Comparison of ENCODE assay signal across 9 mouse cellular contexts in genomic region chr2:127890526-127890925, GRCm38 (mm10). TPM values are rescaled to one million over a fixed set of nuclear protein-coding genes. Genes with fewer than 3 reads are reported as not detected.
DNase-seq lines count a peak whose midpoint lies in the region; TF ChIP-seq lines count a peak whose summit lies in the region.
"Had no signal": no experiment of that assay in that cellular context is flagged by ENCODE, and none has a peak within 500 bp of the region (broad histone marks: within the 10 kb centered on the region; RNA-seq: fewer than 3 reads in every experiment).

No protein-coding gene starts in this region.

- H3K4me1 ChIP-seq in kidney, adult 2 months (ENCODE audit: control insufficient read depth, insufficient read depth, low read length): no peaks in the 10 kb centered on the region
- H3K4me1 ChIP-seq: megakaryocyte, embryonic 14.5 days had no signal

- H3K4me3 ChIP-seq in kidney, adult 2 months (ENCODE audit: insufficient read depth, low read depth, low read length): no peak overlapping the region
- H3K4me3 ChIP-seq: megakaryocyte, embryonic 14.5 days had no signal

- intact Hi-C loops in heart, postnatal 10 days (cut with DNase I): no loop called here

- no peaks in the 10 kb centered on the region for H3K27me3 ChIP-seq in kidney, adult 2 months (replicated peaks; ENCODE audit: control insufficient read depth, insufficient read depth, low read length)

- no peak for TF ChIP-seq POLR2A in kidney, adult 2 months (IDR thresholded peaks at IDR 0.05; ENCODE audit: low read depth, low read length)

- 54% methylated on average over 8 of the region's 8 CpGs for WGBS in kidney, adult 2 months

- no peaks in the 10 kb centered on the region for H3K36me3 ChIP-seq in kidney, adult 2 months (ENCODE audit: control insufficient read depth, insufficient read depth, low read length)

- H3K27ac ChIP-seq in kidney, adult 2 months (ENCODE audit: insufficient read depth, low read depth, low read length): no peak overlapping the region

- peak; percentile 23 to 43 for DNase-seq in heart, postnatal 10 days
- no peak for DNase-seq in heart, adult 8-10 months (ENCODE audit: low spot score)
- peak; percentile 91 for DNase-seq in adrenal gland, adult 2 months
- DNase-seq in kidney, adult 2 months: peak; percentile 27
- DNase-seq in naive thymus-derived CD4-positive, alpha-beta T cell, adult 2 months (ENCODE audit: low read depth): peak; percentile 56
- no peak for DNase-seq in spleen, postnatal 14 days (ENCODE audit: low spot score in 2 of 2)
- no peak for DNase-seq in layer of hippocampus, postnatal 10 days (ENCODE audit: low spot score in 2 of 2)
- no peak for DNase-seq in right cerebral cortex, adult 18-20 months

- TF ChIP-seq CTCF in kidney, adult 2 months (conservative IDR thresholded peaks at IDR 0.05; ENCODE audit: insufficient read depth, insufficient read length, low read depth, low read length): no peak

RNA-seq across cellular contexts. Expression of gene Acoxl, which starts 51.9 kb away (rescaled TPM):
- under 1 TPM in 1 of 2 experiments, not detected in 1; 0.10 TPM for total RNA-seq in heart, postnatal 10 days (2021)
- not detected for total RNA-seq in heart, adult 8-10 months (2022)
- total RNA-seq in adrenal gland, adult 2 months (2021): 1 to 10 TPM in 1 of 2 experiments, under 1 TPM in 1; 0.35 to 1.4 TPM
- 0.60 and 0.94 TPM in 2 replicates for polyA plus RNA-seq in adrenal gland, adult 2 months (2012; rRNA removed)
- polyA plus RNA-seq in kidney, adult 2 months (2012; rRNA removed): 0.04 TPM in 1 of 2 replicates, not detected in the other
- under 1 TPM in 1 of 2 experiments, not detected in 1; 0.13 TPM for total RNA-seq in layer of hippocampus, postnatal 10 days (2021)

RNA-seq across cellular contexts. Expression of gene Bub1, which starts 58.9 kb away (rescaled TPM):
- total RNA-seq in heart, postnatal 10 days (2021): 1 to 10 TPM; 5.6 to 6.0 TPM
- under 1 TPM in 3 of 4 experiments, not detected in 1; 0.14 to 0.82 (median 0.46) TPM for total RNA-seq in heart, adult 8-10 months (2022)
- 1 to 10 TPM in 1 of 2 experiments, under 1 TPM in 1; 0.24 to 1.2 TPM for total RNA-seq in adrenal gland, adult 2 months (2021)
- 0.02 and 0.35 TPM in 2 replicates for polyA plus RNA-seq in adrenal gland, adult 2 months (2012; rRNA removed)
- 0.08 TPM in 2 replicates for polyA plus RNA-seq in kidney, adult 2 months (2012; rRNA removed)
- 1 to 10 TPM; 1.5 to 2.5 TPM for total RNA-seq in layer of hippocampus, postnatal 10 days (2021)

Comparison
In these comparisons a context has a peak if more than half of its experiments do, and no peak if none do; other contexts are left out.
1. DNase-seq: peak in heart, postnatal 10 days (2 of 2), adrenal gland, adult 2 months (single experiment), kidney, adult 2 months (single experiment) and naive thymus-derived CD4-positive, alpha-beta T cell, adult 2 months (single experiment); none in heart, adult 8-10 months (single experiment), spleen, postnatal 14 days (0 of 2), layer of hippocampus, postnatal 10 days (0 of 2) and right cerebral cortex, adult 18-20 months (single experiment).